Mouse (Mus musculus) monocyte, adult 2 months (primary cell): Measurements from ENCODE around the gene Olfr194.
"Not testable (repeated sequence)": the region's sequence is repeated elsewhere in the genome, so short reads cannot be mapped to it uniquely, and the experiment has no call there.

Experiments
- DNase-seq, 2 experiments: peaks; one replicate each; pipeline ENCODE4 v3.0.0; 2022; ENCODE audit warnings: low spot score in 2 of 2, low read depth in 1 of 2

Olfr194 gene

GRCm38 (mm10) chr16:59120969-59121368 is at the start of gene Olfr194:
Gene Olfr194 (minus strand): TSS chr16:59121069.
- no peak for DNase-seq

- DNase-seq, result no peak
Measured at GRCm38 (mm10) chr16:59170354-59170753, 49.5 kb upstream of the Olfr194 start, which contains the start of gene Olfr196. Gene Olfr196 (minus strand): TSS chr16:59170454.

- DNase-seq, result no peak
Measured at GRCm38 (mm10) chr16:59151996-59152395, 31.1 kb upstream of the Olfr194 start.

GRCm38 (mm10) chr16:59146746-59147145 is 25.9 kb upstream of the Olfr194 start, which contains the start of gene Olfr195:
Gene Olfr195 (plus strand): TSS chr16:59147046.
- DNase-seq, result no peak

GRCm38 (mm10) chr16:59141105-59141504 is 20.2 kb upstream of the Olfr194 start:
- no peak for DNase-seq

- no peak for DNase-seq
Measured at GRCm38 (mm10) chr16:59130740-59131139, 9.9 kb upstream of the Olfr194 start.

GRCm38 (mm10) chr16:59111781-59112180 is 9.1 kb downstream of the Olfr194 start, which contains the start of gene Olfr193:
Gene Olfr193 (minus strand): TSS chr16:59111881.
- DNase-seq, result no peak

- DNase-seq, result not testable (repeated sequence)
Measured at GRCm38 (mm10) chr16:59108522-59108921, 12.3 kb downstream of the Olfr194 start.

GRCm38 (mm10) chr16:59105312-59105711 is 15.6 kb downstream of the Olfr194 start:
- DNase-seq, result no peak

- not testable (repeated sequence) for DNase-seq
Measured at GRCm38 (mm10) chr16:59089722-59090121, 31.1 kb downstream of the Olfr194 start, which contains the start of gene Olfr191. Gene Olfr191 (minus strand): TSS chr16:59089822.

GRCm38 (mm10) chr16:59081113-59081512 is 39.8 kb downstream of the Olfr194 start:
- DNase-seq, result not testable (repeated sequence)

- no peak for DNase-seq
Measured at GRCm38 (mm10) chr16:59077905-59078304, 43.0 kb downstream of the Olfr194 start, which contains the start of gene Olfr190. Gene Olfr190 (minus strand): TSS chr16:59078005.

GRCm38 (mm10) chr16:59073520-59073919 is 47.3 kb downstream of the Olfr194 start:
- DNase-seq, result no peak

- no peak for DNase-seq
Measured at GRCm38 (mm10) chr16:59071755-59072154, 49.1 kb downstream of the Olfr194 start.
